Comparison of ENCODE assay signal across 9 mouse cellular contexts in genomic region chr11:96341701-96342575, GRCm38 (mm10). TPM values are rescaled to one million over a fixed set of nuclear protein-coding genes. Genes with fewer than 3 reads are reported as not detected.
DNase-seq lines count a peak whose midpoint lies in the region; ATAC-seq lines count a peak whose summit lies in the region.
"Had no signal": no experiment of that assay in that cellular context is flagged by ENCODE, and none has a peak within 500 bp of the region (broad histone marks: within the 10 kb centered on the region; RNA-seq: fewer than 3 reads in every experiment).

No protein-coding gene starts in this region.

- no peak overlapping the region for H3K4me3 ChIP-seq in midbrain, embryonic 10.5 days
- no peak overlapping the region for H3K4me3 ChIP-seq in midbrain, embryonic 14.5 days (replicated peaks; ENCODE audit: low read depth, low read length)
- peak overlapping the region; percentile 31 to 38 for H3K4me3 ChIP-seq in heart, embryonic 14.5 days (ENCODE audit: control insufficient read depth in 1 of 2, insufficient read depth in 1 of 2, low read depth in 1 of 2, low read length in 2 of 2)
- H3K4me3 ChIP-seq in neural tube, embryonic 14.5 days (ENCODE audit: low read depth, low read length) = peak overlapping the region; percentile 59

- peaks cover 19% of the 10 kb centered on the region for H3K4me1 ChIP-seq in midbrain, embryonic 10.5 days
- no peaks in the 10 kb centered on the region for H3K4me1 ChIP-seq in midbrain, embryonic 14.5 days (ENCODE audit: control insufficient read depth, insufficient read depth, low read length)
- peaks cover 0 to 4% of the 10 kb centered on the region in 2 experiments; a peak in 2 of 4 replicates for H3K4me1 ChIP-seq in heart, embryonic 14.5 days (ENCODE audit: control insufficient read depth in 2 of 2, insufficient read depth in 2 of 2, low read length in 2 of 2)
- peaks cover 84% of the 10 kb centered on the region for H3K4me1 ChIP-seq in neural tube, embryonic 14.5 days (ENCODE audit: control insufficient read depth, insufficient read depth, low read length)

- peaks cover 100% of the 10 kb centered on the region for H3K27me3 ChIP-seq in midbrain, embryonic 10.5 days (ENCODE audit: low read depth, poor library complexity, severe bottlenecking)
- H3K27me3 ChIP-seq in midbrain, embryonic 14.5 days (ENCODE audit: control insufficient read depth, insufficient read depth, low read length) = peaks cover 97% of the 10 kb centered on the region
- peaks cover 99% of the 10 kb centered on the region for H3K27me3 ChIP-seq in heart, embryonic 14.5 days (ENCODE audit: control insufficient read depth, insufficient read depth, low read length)
- H3K27me3 ChIP-seq in neural tube, embryonic 14.5 days (ENCODE audit: control insufficient read depth, insufficient read depth, low read length) = no peaks in the 10 kb centered on the region

- no peak overlapping the region for H3K4me2 ChIP-seq in midbrain, embryonic 14.5 days (ENCODE audit: low read length)
- peak overlapping the region; percentile 58 for H3K4me2 ChIP-seq in heart, embryonic 14.5 days (ENCODE audit: low read length)
- H3K4me2 ChIP-seq in neural tube, embryonic 14.5 days (ENCODE audit: low read depth, low read length) = peak overlapping the region; percentile 100

- H3K27ac ChIP-seq in midbrain, embryonic 10.5 days (replicated peaks) = no peak overlapping the region
- H3K27ac ChIP-seq in midbrain, embryonic 14.5 days (replicated peaks; ENCODE audit: low read depth, low read length) = no peak overlapping the region
- peak overlapping the region in 1 of 2 experiments; percentile 47; a peak in 2 of 4 replicates for H3K27ac ChIP-seq in heart, embryonic 14.5 days (replicated peaks in 1 of 2; ENCODE audit: control insufficient read depth in 1 of 2, insufficient read depth in 1 of 2, low read depth in 2 of 2, low read length in 2 of 2)
- H3K27ac ChIP-seq in neural tube, embryonic 14.5 days (ENCODE audit: low read depth, low read length) = peak overlapping the region; percentile 100
- H3K27ac ChIP-seq: macrophage had no signal

- peak; percentile 67 for DNase-seq in midbrain, embryonic 10.5 days (ENCODE audit: low spot score)
- no peak for DNase-seq in midbrain, embryonic 14.5 days
- peak; percentile 84 for DNase-seq in kidney, postnatal 10 days
- DNase-seq in urinary bladder, postnatal 10 days (ENCODE audit: low spot score) = no peak
- DNase-seq in gastrocnemius, postnatal 10 days = no peak
- no peak for DNase-seq in ovary, postnatal 14 days (ENCODE audit: low spot score)

- no peaks in the 10 kb centered on the region for H3K9me3 ChIP-seq in midbrain, embryonic 10.5 days (replicated peaks)
- H3K9me3 ChIP-seq in midbrain, embryonic 14.5 days (ENCODE audit: control insufficient read depth, low read length) = no peaks in the 10 kb centered on the region
- H3K9me3 ChIP-seq in heart, embryonic 14.5 days (ENCODE audit: control insufficient read depth, low read length) = no peaks in the 10 kb centered on the region
- H3K9me3 ChIP-seq in neural tube, embryonic 14.5 days (ENCODE audit: control insufficient read depth, low read length) = no peaks in the 10 kb centered on the region

- under 1% methylated on average over 40 of the region's 40 CpGs for WGBS in midbrain, embryonic 10.5 days
- under 1% methylated on average over 40 of the region's 40 CpGs for WGBS in midbrain, embryonic 14.5 days
- WGBS in heart, embryonic 14.5 days = 2% methylated on average over 40 of the region's 40 CpGs
- WGBS in neural tube, embryonic 14.5 days = 2% methylated on average over 40 of the region's 40 CpGs

- H3K36me3 ChIP-seq in midbrain, embryonic 10.5 days = no peaks in the 10 kb centered on the region
- no peaks in the 10 kb centered on the region for H3K36me3 ChIP-seq in midbrain, embryonic 14.5 days (ENCODE audit: control insufficient read depth, insufficient read depth, low read length)
- no peaks in the 10 kb centered on the region for H3K36me3 ChIP-seq in heart, embryonic 14.5 days (ENCODE audit: control insufficient read depth, insufficient read depth, low read length)
- peaks cover 27% of the 10 kb centered on the region for H3K36me3 ChIP-seq in neural tube, embryonic 14.5 days (ENCODE audit: control insufficient read depth, insufficient read depth, low read length)

- no peak for ATAC-seq in midbrain, embryonic 14.5 days (ENCODE audit: low FRiP score, low TSS enrichment)
- ATAC-seq in heart, embryonic 14.5 days (ENCODE audit: insufficient number of reproducible peaks, insufficient read depth, low FRiP score, low read depth) = no peak
- ATAC-seq in neural tube, embryonic 14.5 days (ENCODE audit: low read depth) = no peak

- no peak overlapping the region for H3K9ac ChIP-seq in midbrain, embryonic 14.5 days (replicated peaks; ENCODE audit: low read length)
- peak overlapping the region; percentile 63 for H3K9ac ChIP-seq in heart, embryonic 14.5 days (ENCODE audit: low read length)
- H3K9ac ChIP-seq in neural tube, embryonic 14.5 days (replicated peaks; ENCODE audit: low read depth, low read length) = peak overlapping the region; percentile 100

RNA-seq across cellular contexts. Expression of gene Hoxb2, which starts 8.4 kb away (rescaled TPM):
- polyA plus RNA-seq in midbrain, embryonic 10.5 days (2016; fragmentation: Nextera tagmentation; extraction: Ambion mirVana) = 0.10 TPM in 1 of 2 replicates, not detected in the other
- 0.17 TPM in 1 of 2 replicates, not detected in the other for polyA plus RNA-seq in midbrain, embryonic 14.5 days (2014; fragmentation: Nextera tagmentation; extraction: Ambion mirVana)
- 2.0 and 2.9 TPM in 2 replicates for polyA plus RNA-seq in heart, embryonic 14.5 days (2014; fragmentation: Nextera tagmentation; extraction: Ambion mirVana)
- polyA plus RNA-seq in neural tube, embryonic 14.5 days (2014; fragmentation: Nextera tagmentation; extraction: Ambion mirVana) = 45.2 and 48.5 TPM in 2 replicates
- 1 to 10 TPM in 1 of 2 experiments, under 1 TPM in 1; 0.66 to 1.3 TPM for total RNA-seq in gastrocnemius, postnatal 10 days (2021)
- polyA plus RNA-seq: macrophage had no signal

RNA-seq across cellular contexts. Expression of gene Hoxb3, which starts 18.8 kb away (rescaled TPM):
- not detected in 2 replicates for polyA plus RNA-seq in midbrain, embryonic 10.5 days (2016; fragmentation: Nextera tagmentation; extraction: Ambion mirVana)
- polyA plus RNA-seq in midbrain, embryonic 14.5 days (2014; fragmentation: Nextera tagmentation; extraction: Ambion mirVana) = not detected in 2 replicates
- polyA plus RNA-seq in heart, embryonic 14.5 days (2014; fragmentation: Nextera tagmentation; extraction: Ambion mirVana) = 0.31 and 0.43 TPM in 2 replicates
- polyA plus RNA-seq in neural tube, embryonic 14.5 days (2014; fragmentation: Nextera tagmentation; extraction: Ambion mirVana) = 13.5 and 13.9 TPM in 2 replicates
- total RNA-seq in gastrocnemius, postnatal 10 days (2021) = 1 to 10 TPM in 1 of 2 experiments, under 1 TPM in 1; 0.89 to 1.6 TPM

RNA-seq across cellular contexts. Expression of gene Hoxb1, which starts 23.6 kb away (rescaled TPM):
- polyA plus RNA-seq in midbrain, embryonic 10.5 days (2016; fragmentation: Nextera tagmentation; extraction: Ambion mirVana) = 0.15 TPM in 1 of 2 replicates, not detected in the other
- polyA plus RNA-seq in midbrain, embryonic 14.5 days (2014; fragmentation: Nextera tagmentation; extraction: Ambion mirVana) = not detected in 2 replicates
- polyA plus RNA-seq in heart, embryonic 14.5 days (2014; fragmentation: Nextera tagmentation; extraction: Ambion mirVana) = 0.09 TPM in 1 of 2 replicates, not detected in the other
- 0.62 and 0.96 TPM in 2 replicates for polyA plus RNA-seq in neural tube, embryonic 14.5 days (2014; fragmentation: Nextera tagmentation; extraction: Ambion mirVana)
- not detected for total RNA-seq in gastrocnemius, postnatal 10 days (2021)
- polyA plus RNA-seq: macrophage had no signal

RNA-seq across cellular contexts. Expression of gene Hoxb4, which starts 23.9 kb away (rescaled TPM):
- not detected in 2 replicates for polyA plus RNA-seq in midbrain, embryonic 10.5 days (2016; fragmentation: Nextera tagmentation; extraction: Ambion mirVana)
- not detected in 2 replicates for polyA plus RNA-seq in midbrain, embryonic 14.5 days (2014; fragmentation: Nextera tagmentation; extraction: Ambion mirVana)
- polyA plus RNA-seq in heart, embryonic 14.5 days (2014; fragmentation: Nextera tagmentation; extraction: Ambion mirVana) = 0.09 and 0.15 TPM in 2 replicates
- 3.4 and 4.1 TPM in 2 replicates for polyA plus RNA-seq in neural tube, embryonic 14.5 days (2014; fragmentation: Nextera tagmentation; extraction: Ambion mirVana)
- 1 to 10 TPM in 1 of 2 experiments, under 1 TPM in 1; 0.45 to 1.1 TPM for total RNA-seq in gastrocnemius, postnatal 10 days (2021)

RNA-seq across cellular contexts. Expression of gene Hoxb5, which starts 38.8 kb away (rescaled TPM):
- not detected in 2 replicates for polyA plus RNA-seq in midbrain, embryonic 10.5 days (2016; fragmentation: Nextera tagmentation; extraction: Ambion mirVana)
- not detected in 2 replicates for polyA plus RNA-seq in midbrain, embryonic 14.5 days (2014; fragmentation: Nextera tagmentation; extraction: Ambion mirVana)
- polyA plus RNA-seq in heart, embryonic 14.5 days (2014; fragmentation: Nextera tagmentation; extraction: Ambion mirVana) = 0.27 TPM in 1 of 2 replicates, not detected in the other
- 49.1 and 52.4 TPM in 2 replicates for polyA plus RNA-seq in neural tube, embryonic 14.5 days (2014; fragmentation: Nextera tagmentation; extraction: Ambion mirVana)
- total RNA-seq in gastrocnemius, postnatal 10 days (2021) = 1 to 10 TPM in 1 of 2 experiments, under 1 TPM in 1; 0.89 to 1.3 TPM
- polyA plus RNA-seq: macrophage had no signal

Comparison
In these comparisons a context has a peak if more than half of its experiments do, and no peak if none do; other contexts are left out.
1. DNase-seq: peak in midbrain, embryonic 10.5 days (single experiment) and kidney, postnatal 10 days (single experiment); none in midbrain, embryonic 14.5 days (single experiment), urinary bladder, postnatal 10 days (single experiment), gastrocnemius, postnatal 10 days (single experiment) and ovary, postnatal 14 days (single experiment).
2. H3K4me3 ChIP-seq: peak in heart, embryonic 14.5 days (2 of 2) and neural tube, embryonic 14.5 days (single experiment); none in midbrain, embryonic 10.5 days (single experiment) and midbrain, embryonic 14.5 days (single experiment).
3. RNA of gene Hoxb2, which starts 8.4 kb away (polyA plus RNA-seq): 45.2 to 48.5 TPM in neural tube, embryonic 14.5 days; 2.0 to 2.9 TPM in heart, embryonic 14.5 days, 0.17 TPM in midbrain, embryonic 14.5 days and 0.10 TPM in midbrain, embryonic 10.5 days; every median in the first group is over 10 times any median in the second.
4. RNA of gene Hoxb3, which starts 18.8 kb away (polyA plus RNA-seq): 13.5 to 13.9 TPM in neural tube, embryonic 14.5 days; 0.31 to 0.43 TPM in heart, embryonic 14.5 days, not detected in midbrain, embryonic 10.5 days and not detected in midbrain, embryonic 14.5 days; every median in the first group is over 10 times any median in the second.